Mouse (Mus musculus): ENCODE measurements around the gene Dhx8. TPM values are rescaled to one million over a fixed set of nuclear protein-coding genes. Genes with fewer than 3 reads are reported as not detected.

Gene Dhx8
- polyA plus RNA-seq, 1 experiment from 2014 or later, result 16.4 TPM

GRCm38 (mm10) chr11:101725043-101725442, 7.7 kb upstream of the Dhx8 start:
- no peaks in the 10 kb centered on the region for H3K4me1 ChIP-seq (ENCODE audit: insufficient read depth, low read depth, low read length)
- no peak overlapping the region for H3K4me2 ChIP-seq (replicated peaks; ENCODE audit: low read depth, low read length)
- ATAC-seq (no peak), DNase-seq (ENCODE audit: low spot score) (no peak)
- 64% methylated on average over 8 of the region's 8 CpGs for WGBS
- no peaks in the 10 kb centered on the region for H3K9me3 ChIP-seq (ENCODE audit: low read length)
- no peaks in the 10 kb centered on the region for H3K27me3 ChIP-seq (replicated peaks; ENCODE audit: insufficient read depth, low read length)
- H3K9ac ChIP-seq (replicated peaks; ENCODE audit: low read depth), result no peak overlapping the region
- H3K36me3 ChIP-seq (ENCODE audit: insufficient read depth, low read length), result no peaks in the 10 kb centered on the region
- H3K27ac ChIP-seq (ENCODE audit: low read length), result no peak overlapping the region
- TF ChIP-seq EP300 (IDR thresholded peaks at IDR 0.05), result no peak
- TF ChIP-seq CTCF (IDR thresholded peaks at IDR 0.05), result no peak
- no peak overlapping the region for H3K4me3 ChIP-seq (ENCODE audit: low read depth, low read length)

GRCm38 (mm10) chr11:101726765-101727164, 6.0 kb upstream of the Dhx8 start:
- ATAC-seq, result no peak
- no peak for TF ChIP-seq EP300 (IDR thresholded peaks at IDR 0.05)
- no peak for TF ChIP-seq CTCF (IDR thresholded peaks at IDR 0.05)
- H3K9ac ChIP-seq (replicated peaks; ENCODE audit: low read depth), result no peak overlapping the region

GRCm38 (mm10) chr11:101729308-101729707, 3.4 kb upstream of the Dhx8 start:
- ATAC-seq (no peak), DNase-seq (ENCODE audit: low spot score) (no peak)
- H3K4me3 ChIP-seq (ENCODE audit: low read depth, low read length), result no peak overlapping the region
- 11% methylated on average over 3 of the region's 3 CpGs for WGBS
- no peak overlapping the region for H3K27ac ChIP-seq (ENCODE audit: low read length)
- peaks cover 5% of the 10 kb centered on the region; the same call in 1 of the 2 replicates for H3K4me1 ChIP-seq (ENCODE audit: insufficient read depth, low read depth, low read length)
- no peaks in the 10 kb centered on the region for H3K9me3 ChIP-seq (ENCODE audit: low read length)
- H3K36me3 ChIP-seq (ENCODE audit: insufficient read depth, low read length), result no peaks in the 10 kb centered on the region
- H3K9ac ChIP-seq (replicated peaks; ENCODE audit: low read depth), result no peak overlapping the region
- TF ChIP-seq CTCF (IDR thresholded peaks at IDR 0.05), result no peak
- TF ChIP-seq EP300 (IDR thresholded peaks at IDR 0.05), result no peak
- no peak overlapping the region for H3K4me2 ChIP-seq (replicated peaks; ENCODE audit: low read depth, low read length)
- no peaks in the 10 kb centered on the region for H3K27me3 ChIP-seq (replicated peaks; ENCODE audit: insufficient read depth, low read length)

More at GRCm38 (mm10) chr11:101726765-101727164, 6.0 kb upstream of the Dhx8 start:
- H3K27me3 ChIP-seq (replicated peaks; ENCODE audit: insufficient read depth, low read length), result no peaks in the 10 kb centered on the region
- no peaks in the 10 kb centered on the region for H3K9me3 ChIP-seq (ENCODE audit: low read length)
- no peak overlapping the region for H3K4me3 ChIP-seq (ENCODE audit: low read depth, low read length)
- WGBS, result 50% methylated on average over 2 of the region's 2 CpGs
- no peak for DNase-seq (ENCODE audit: low spot score)
- no peaks in the 10 kb centered on the region for H3K36me3 ChIP-seq (ENCODE audit: insufficient read depth, low read length)
- H3K27ac ChIP-seq (ENCODE audit: low read length), result no peak overlapping the region
- H3K4me1 ChIP-seq (ENCODE audit: insufficient read depth, low read depth, low read length), result no peaks in the 10 kb centered on the region
- no peak overlapping the region for H3K4me2 ChIP-seq (replicated peaks; ENCODE audit: low read depth, low read length)

- no peak for DNase-seq (ENCODE audit: low spot score)
- Histone ChIP-seq H3K9me3 (ENCODE audit: low read length) (no peaks in the 10 kb centered on the region), H3K36me3 (ENCODE audit: insufficient read depth, low read length) (peaks cover 24% of the 10 kb centered on the region), H3K27ac (ENCODE audit: low read length) (no peak overlapping the region), H3K9ac (replicated peaks; ENCODE audit: low read depth) (peak overlapping the region; percentile 55), H3K4me2 (replicated peaks; ENCODE audit: low read depth, low read length) (peak overlapping the region; percentile 66), H3K27me3 (replicated peaks; ENCODE audit: insufficient read depth, low read length) (no peaks in the 10 kb centered on the region), H3K4me1 (ENCODE audit: insufficient read depth, low read depth, low read length) (peaks cover 5% of the 10 kb centered on the region; the same call in 1 of the 2 replicates), H3K4me3 (ENCODE audit: low read depth, low read length) (peak overlapping the region; percentile 68)
- WGBS, result 21% methylated on average over 9 of the region's 9 CpGs
- TF ChIP-seq CTCF (IDR thresholded peaks at IDR 0.05), result no peak
- TF ChIP-seq EP300 (IDR thresholded peaks at IDR 0.05), result no peak
- no peak for ATAC-seq
Measured at GRCm38 (mm10) chr11:101733596-101733995, 877 bp downstream of the Dhx8 start.

GRCm38 (mm10) chr11:101756616-101757015, 23.9 kb downstream of the Dhx8 start:
- no peak overlapping the region for H3K4me3 ChIP-seq (ENCODE audit: low read depth, low read length)
- no peaks in the 10 kb centered on the region for H3K4me1 ChIP-seq (ENCODE audit: insufficient read depth, low read depth, low read length)
- peak overlapping the region; percentile 38; the same call in 1 of the 2 replicates for H3K27ac ChIP-seq (ENCODE audit: low read length)
- H3K4me2 ChIP-seq (replicated peaks; ENCODE audit: low read depth, low read length), result no peak overlapping the region
- no peak for TF ChIP-seq EP300 (IDR thresholded peaks at IDR 0.05)
- 72% methylated on average over 8 of the region's 8 CpGs for WGBS
- H3K9ac ChIP-seq (replicated peaks; ENCODE audit: low read depth), result no peak overlapping the region
- no peaks in the 10 kb centered on the region for H3K9me3 ChIP-seq (ENCODE audit: low read length)
- ATAC-seq (peak; percentile 53), DNase-seq (ENCODE audit: low spot score) (peak; percentile 38)
- peaks cover 47% of the 10 kb centered on the region for H3K36me3 ChIP-seq (ENCODE audit: insufficient read depth, low read length)
- H3K27me3 ChIP-seq (replicated peaks; ENCODE audit: insufficient read depth, low read length), result no peaks in the 10 kb centered on the region

- Histone ChIP-seq H3K27me3 (replicated peaks; ENCODE audit: insufficient read depth, low read length) (no peaks in the 10 kb centered on the region), H3K27ac (ENCODE audit: low read length) (peak overlapping the region; percentile 38), H3K4me2 (replicated peaks; ENCODE audit: low read depth, low read length) (no peak overlapping the region), H3K9me3 (ENCODE audit: low read length) (no peaks in the 10 kb centered on the region), H3K4me3 (ENCODE audit: low read depth, low read length) (no peak overlapping the region), H3K9ac (replicated peaks; ENCODE audit: low read depth) (no peak overlapping the region), H3K36me3 (ENCODE audit: insufficient read depth, low read length) (peaks cover 40% of the 10 kb centered on the region), H3K4me1 (ENCODE audit: insufficient read depth, low read depth, low read length) (no peaks in the 10 kb centered on the region)
- TF ChIP-seq EP300 (IDR thresholded peaks at IDR 0.05) (no peak), CTCF (IDR thresholded peaks at IDR 0.05) (no peak)
- ATAC-seq, result peak; percentile 80
- WGBS, result 65% methylated on average over 8 of the region's 8 CpGs
- peak; percentile 75 for DNase-seq (ENCODE audit: low spot score)
Measured at GRCm38 (mm10) chr11:101757366-101757765, 24.6 kb downstream of the Dhx8 start.

- H3K9ac ChIP-seq (replicated peaks; ENCODE audit: low read depth), result no peak overlapping the region
- no peaks in the 10 kb centered on the region for H3K4me1 ChIP-seq (ENCODE audit: insufficient read depth, low read depth, low read length)
- no peak overlapping the region for H3K4me2 ChIP-seq (replicated peaks; ENCODE audit: low read depth, low read length)
- no peak overlapping the region for H3K4me3 ChIP-seq (ENCODE audit: low read depth, low read length)
- TF ChIP-seq CTCF (IDR thresholded peaks at IDR 0.05), result no peak
- no peak for TF ChIP-seq EP300 (IDR thresholded peaks at IDR 0.05)
- no peak overlapping the region for H3K27ac ChIP-seq (ENCODE audit: low read length)
- H3K27me3 ChIP-seq (replicated peaks; ENCODE audit: insufficient read depth, low read length), result no peaks in the 10 kb centered on the region
- H3K36me3 ChIP-seq (ENCODE audit: insufficient read depth, low read length), result peaks cover 29% of the 10 kb centered on the region
- H3K9me3 ChIP-seq (ENCODE audit: low read length), result no peaks in the 10 kb centered on the region
- WGBS, result 63% methylated on average over 5 of the region's 5 CpGs
- ATAC-seq, result no peak
- DNase-seq (ENCODE audit: low spot score), result no peak
Measured at GRCm38 (mm10) chr11:101758431-101758830, 25.7 kb downstream of the Dhx8 start.
